Mouse (Mus musculus): Measurements from ENCODE around the gene Arfip1. TPM values are rescaled to one million over a fixed set of nuclear protein-coding genes. Genes with fewer than 3 reads are reported as not detected.

The Arfip1 gene
- total RNA-seq (2021): 10 to 100 TPM; 36.0 to 41.6 TPM

- peak; percentile 99 for DNase-seq
Measured at GRCm38 (mm10) chr3:84582023-84582912, at the start of gene Arfip1. Arfip1 (minus strand) TSS chr3:84582625.

- DNase-seq: no peak
Measured at GRCm38 (mm10) chr3:84631586-84631985, 49.2 kb upstream of the Arfip1 start.

GRCm38 (mm10) chr3:84622026-84622425 lies 39.6 kb upstream of the Arfip1 start:
- no peak for DNase-seq

GRCm38 (mm10) chr3:84619725-84620124 lies 37.3 kb upstream of the Arfip1 start:
- no peak for DNase-seq

GRCm38 (mm10) chr3:84619056-84619455 lies 36.6 kb upstream of the Arfip1 start:
- no peak for DNase-seq

- DNase-seq: no peak
Measured at GRCm38 (mm10) chr3:84618627-84619026, 36.2 kb upstream of the Arfip1 start.

- DNase-seq: no peak
Measured at GRCm38 (mm10) chr3:84615856-84616225, 33.4 kb upstream of the Arfip1 start.

GRCm38 (mm10) chr3:84615050-84615855 lies 32.8 kb upstream of the Arfip1 start:
- DNase-seq: peak; percentile 18

- no peak for DNase-seq
Measured at GRCm38 (mm10) chr3:84610183-84610710, 27.8 kb upstream of the Arfip1 start.

GRCm38 (mm10) chr3:84603212-84603611 lies 20.8 kb upstream of the Arfip1 start:
- no peak for DNase-seq

GRCm38 (mm10) chr3:84602759-84603158 lies 20.3 kb upstream of the Arfip1 start:
- DNase-seq: no peak

GRCm38 (mm10) chr3:84601870-84602495 lies 19.6 kb upstream of the Arfip1 start:
- no peak for DNase-seq

- no peak for DNase-seq
Measured at GRCm38 (mm10) chr3:84598756-84599155, 16.3 kb upstream of the Arfip1 start.

GRCm38 (mm10) chr3:84597996-84598734 lies 15.7 kb upstream of the Arfip1 start:
- DNase-seq: no peak

GRCm38 (mm10) chr3:84595677-84596234 lies 13.3 kb upstream of the Arfip1 start:
- DNase-seq: no peak

GRCm38 (mm10) chr3:84594894-84595676 lies 12.7 kb upstream of the Arfip1 start:
- peak; percentile 12 for DNase-seq

GRCm38 (mm10) chr3:84593274-84593673 lies 10.8 kb upstream of the Arfip1 start, which contains the start of gene Tigd4:
Tigd4 (plus strand) TSS chr3:84593574.
- DNase-seq: no peak

GRCm38 (mm10) chr3:84586736-84587135 lies 4.3 kb upstream of the Arfip1 start:
- peak; percentile 35 for DNase-seq

- DNase-seq: no peak
Measured at GRCm38 (mm10) chr3:84582913-84583276, 470 bp upstream of the Arfip1 start.

- DNase-seq: no peak
Measured at GRCm38 (mm10) chr3:84581696-84582022, 766 bp downstream of the Arfip1 start.

GRCm38 (mm10) chr3:84580716-84581115 lies 1.7 kb downstream of the Arfip1 start:
- no peak for DNase-seq
